Mouse (Mus musculus) heart, adult 8-10 months (tissue): Measurements from ENCODE around the gene Tmem191c. TPM values are rescaled to one million over a fixed set of nuclear protein-coding genes. Genes with fewer than 3 reads are reported as not detected.

Source experiments
- DNase-seq: peaks from one replicate; pipeline ENCODE4 v3.0.0; 2022; ENCODE audit warnings: low spot score
- total RNA-seq, 4 experiments: library from RNA; stranded (reverse); gene quantifications; 2 replicates each; pipeline ENCODE4 v1.2.4; 2022

Tmem191c gene
- total RNA-seq, 4 experiments from 2014 or later: 1.2 to 2.7 (median 1.7) TPM

GRCm38 (mm10) chr16:17329848-17330570 is 54.1 kb downstream of the Tmem191c start:
- DNase-seq: no peak

GRCm38 (mm10) chr16:17331116-17331515 is 55.2 kb downstream of the Tmem191c start, which contains the start of gene Serpind1:
Gene Serpind1 (plus strand): TSS chr16:17331371.
- DNase-seq: no peak

- DNase-seq: no peak
Measured at GRCm38 (mm10) chr16:17331855-17332254, 56.0 kb downstream of the Tmem191c start.

Other genes with a start within 250 kb of the Tmem191c start
- 1 to 10 TPM; 1.7 to 3.1 (median 2.1) TPM for gene Ypel1, start 206.4 kb upstream of the Tmem191c start, total RNA-seq
- 10 to 100 TPM; 36.2 to 39.6 (median 38.1) TPM for gene Ppil2, start 164.8 kb upstream of the Tmem191c start, total RNA-seq
- gene 2610318N02Rik, start 150.9 kb upstream of the Tmem191c start, total RNA-seq: not detected
- 10 to 100 TPM; 11.8 to 26.0 (median 12.9) TPM for gene Sdf2l1, start 143.7 kb upstream of the Tmem191c start, total RNA-seq
- 1 to 10 TPM; 1.8 to 2.6 (median 2.3) TPM for gene Ydjc, start 131.5 kb upstream of the Tmem191c start, total RNA-seq
- under 1 TPM in 2 of 4 experiments, not detected in 2; 0.31 to 0.33 TPM for gene Ccdc116, start 128.8 kb upstream of the Tmem191c start, total RNA-seq
- 100 to 1,000 TPM; 107 to 119 (median 114) TPM for gene Ube2l3, start 73.4 kb upstream of the Tmem191c start, total RNA-seq
- under 1 TPM in 3 of 4 experiments, not detected in 1; 0.14 to 0.44 (median 0.22) TPM for gene Rimbp3, start 67.5 kb upstream of the Tmem191c start, total RNA-seq
- 1 to 10 TPM; 1.4 to 2.2 (median 1.9) TPM for gene Hic2, start 42.5 kb upstream of the Tmem191c start, total RNA-seq
- gene Serpind1, start 55.3 kb downstream of the Tmem191c start, total RNA-seq: 1 to 10 TPM; 1.0 to 2.1 (median 1.5) TPM
- 10 to 100 TPM; 16.1 to 18.4 (median 16.9) TPM for gene Snap29, start 129.9 kb downstream of the Tmem191c start, total RNA-seq
- 10 to 100 TPM; 54.5 to 60.8 (median 58.6) TPM for gene Pi4ka, start 130.2 kb downstream of the Tmem191c start, total RNA-seq
- 10 to 100 TPM; 22.8 to 29.8 (median 28.1) TPM for gene Crkl, start 175.9 kb downstream of the Tmem191c start, total RNA-seq
- gene Aifm3, start 213.5 kb downstream of the Tmem191c start, total RNA-seq: under 1 TPM in 1 of 4 experiments, not detected in 3; 0.35 TPM
- 10 to 100 TPM; 26.0 to 37.0 (median 29.7) TPM for gene Lztr1, start 232.6 kb downstream of the Tmem191c start, total RNA-seq